Mouse (Mus musculus) embryonic facial prominence, embryonic 10.5 days (tissue): ENCODE data around the gene Naglu. TPM values are rescaled to one million over a fixed set of nuclear protein-coding genes. Genes with fewer than 3 reads are reported as not detected.

Experiments used
- DNase-seq: peaks from one replicate; pipeline ENCODE4 v3.0.0-alpha.2; 2017; ENCODE audit warnings: low spot score
- H3K27ac ChIP-seq: fragments of 300-500 bp; sonication (generic); replicated peaks from 2 replicates; pipeline ENCODE4 v1.5.1; 2016; ENCODE audit warnings: mild to moderate bottlenecking
- H3K27me3 ChIP-seq: fragments of 300-500 bp; sonication (generic); replicated peaks from 2 replicates; pipeline ENCODE4 v1.6.1; 2016; ENCODE audit warnings: low read depth, mild to moderate bottlenecking; ENCODE audit not compliant: poor library complexity, severe bottlenecking
- H3K36me3 ChIP-seq: fragments of 300-500 bp; sonication (generic); replicated peaks from 2 replicates; pipeline ENCODE4 v1.6.1; 2016; ENCODE audit warnings: mild to moderate bottlenecking, moderate library complexity
- H3K4me1 ChIP-seq: fragments of 300-500 bp; sonication (generic); 2 replicates; pipeline ENCODE4 v1.6.1; 2016
- H3K4me3 ChIP-seq: fragments of 300-500 bp; sonication (generic); 2 replicates; pipeline ENCODE4 v1.5.1; 2016; ENCODE audit warnings: mild to moderate bottlenecking, moderate library complexity
- H3K9me3 ChIP-seq: fragments of 300-500 bp; sonication (generic); 2 replicates; pipeline ENCODE4 v1.6.1; 2016; ENCODE audit warnings: mild to moderate bottlenecking
- WGBS: fragments of 180-500 bp; shearing (Covaris S2); methylation state at CpG from one replicate; pipeline ENCODE4 v1.1.7; 2016; 5-methylcytosine and 5-hydroxymethylcytosine counted together
- polyA plus RNA-seq: library from polyadenylated mRNA; unstranded; fragments of >200 nt; fragmentation: Nextera tagmentation; extraction: Ambion mirVana; gene quantifications from 2 replicates; pipeline ENCODE4 v1.2.1, GENCODE M21; 2016

The Naglu gene
- polyA plus RNA-seq, 1 experiment from 2014 or later = 7.4 TPM

- Histone ChIP-seq H3K27ac (peak overlapping the region; percentile 85), H3K36me3 (peaks cover 64% of the 10 kb centered on the region), H3K9me3 (no peaks in the 10 kb centered on the region), H3K4me3 (peak overlapping the region; percentile 78), H3K4me1 (peaks cover 51% of the 10 kb centered on the region), H3K27me3 (no peaks in the 10 kb centered on the region)
- WGBS = 8% methylated on average over 8 of the region's 8 CpGs
- DNase-seq = no peak
Observed at GRCm38 (mm10) chr11:101087682-101088055, 17.9 kb downstream of the Naglu start.

- Histone ChIP-seq H3K9me3 (no peaks in the 10 kb centered on the region), H3K27ac (no peak overlapping the region), H3K4me1 (peaks cover 48% of the 10 kb centered on the region), H3K27me3 (no peaks in the 10 kb centered on the region), H3K4me3 (no peak overlapping the region; the same call in 1 of the 2 replicates), H3K36me3 (peaks cover 69% of the 10 kb centered on the region)
- WGBS = 89% methylated on average over 1 of the region's 1 CpGs
- peak; percentile 5 for DNase-seq
Observed at GRCm38 (mm10) chr11:101089931-101090330, 20.1 kb downstream of the Naglu start.

- Histone ChIP-seq H3K27ac (peak overlapping the region; percentile 91), H3K36me3 (peaks cover 77% of the 10 kb centered on the region)
- no peak for DNase-seq
Observed at GRCm38 (mm10) chr11:101094930-101095313, 25.1 kb downstream of the Naglu start.

GRCm38 (mm10) chr11:101095314-101096024 is 25.7 kb downstream of the Naglu start, which contains the start of gene Psmc3ip:
Gene Psmc3ip, minus strand, starts transcription at chr11:101095436.
- under 1% methylated on average over 43 of the region's 43 CpGs for WGBS
- Histone ChIP-seq H3K36me3 (peaks cover 77% of the 10 kb centered on the region), H3K4me3 (peak within 1 kb of the TSS; percentile 84), H3K27me3 (no peaks in the 10 kb centered on the region), H3K27ac (peak within 1 kb of the TSS; percentile 91), H3K4me1 (peaks cover 21% of the 10 kb centered on the region), H3K9me3 (no peaks in the 10 kb centered on the region)
- peak; percentile 95 for DNase-seq

More at GRCm38 (mm10) chr11:101094930-101095313, 25.1 kb downstream of the Naglu start:
- peaks cover 21% of the 10 kb centered on the region for H3K4me1 ChIP-seq
- peak overlapping the region; percentile 84 for H3K4me3 ChIP-seq
- H3K9me3 ChIP-seq = no peaks in the 10 kb centered on the region
- H3K27me3 ChIP-seq = no peaks in the 10 kb centered on the region
- under 1% methylated on average over 18 of the region's 18 CpGs for WGBS

GRCm38 (mm10) chr11:101098231-101098630 is 28.4 kb downstream of the Naglu start:
- H3K36me3 ChIP-seq = peaks cover 77% of the 10 kb centered on the region
- H3K27ac ChIP-seq = no peak overlapping the region
- no peak overlapping the region for H3K4me3 ChIP-seq
- peaks cover 21% of the 10 kb centered on the region for H3K4me1 ChIP-seq
- WGBS = 91% methylated on average over 8 of the region's 8 CpGs
- H3K9me3 ChIP-seq = no peaks in the 10 kb centered on the region
- no peaks in the 10 kb centered on the region for H3K27me3 ChIP-seq
- no peak for DNase-seq

GRCm38 (mm10) chr11:101103011-101103410 is 33.2 kb downstream of the Naglu start:
- peaks cover 76% of the 10 kb centered on the region for H3K36me3 ChIP-seq
- no peaks in the 10 kb centered on the region for H3K27me3 ChIP-seq
- no peak overlapping the region for H3K27ac ChIP-seq
- H3K4me1 ChIP-seq = no peaks in the 10 kb centered on the region
- H3K4me3 ChIP-seq = no peak overlapping the region
- H3K9me3 ChIP-seq = no peaks in the 10 kb centered on the region
- DNase-seq = no peak
- 93% methylated on average over 5 of the region's 5 CpGs for WGBS

- Histone ChIP-seq H3K9me3 (no peaks in the 10 kb centered on the region), H3K27ac (no peak overlapping the region), H3K27me3 (no peaks in the 10 kb centered on the region), H3K4me3 (no peak overlapping the region), H3K36me3 (peaks cover 34% of the 10 kb centered on the region), H3K4me1 (no peaks in the 10 kb centered on the region)
- WGBS = 87% methylated on average over 4 of the region's 4 CpGs
- no peak for DNase-seq
Observed at GRCm38 (mm10) chr11:101109351-101109750, 39.5 kb downstream of the Naglu start.

GRCm38 (mm10) chr11:101110708-101111107 is 40.9 kb downstream of the Naglu start:
- H3K36me3 ChIP-seq = peaks cover 28% of the 10 kb centered on the region
- no peak for DNase-seq
- H3K4me3 ChIP-seq = no peak overlapping the region
- H3K4me1 ChIP-seq = peaks cover 4% of the 10 kb centered on the region
- no peaks in the 10 kb centered on the region for H3K27me3 ChIP-seq
- H3K9me3 ChIP-seq = no peaks in the 10 kb centered on the region
- 71% methylated on average over 5 of the region's 5 CpGs for WGBS
- no peak overlapping the region for H3K27ac ChIP-seq

GRCm38 (mm10) chr11:101111178-101111577 is 41.4 kb downstream of the Naglu start:
- 86% methylated on average over 4 of the region's 4 CpGs for WGBS
- Histone ChIP-seq H3K27me3 (no peaks in the 10 kb centered on the region), H3K4me1 (peaks cover 8% of the 10 kb centered on the region), H3K27ac (no peak overlapping the region), H3K4me3 (no peak overlapping the region), H3K36me3 (peaks cover 33% of the 10 kb centered on the region), H3K9me3 (no peaks in the 10 kb centered on the region)
- DNase-seq = no peak

GRCm38 (mm10) chr11:101112186-101112585 is 42.4 kb downstream of the Naglu start:
- no peaks in the 10 kb centered on the region for H3K9me3 ChIP-seq
- peaks cover 8% of the 10 kb centered on the region for H3K4me1 ChIP-seq
- no peaks in the 10 kb centered on the region for H3K27me3 ChIP-seq
- no peak overlapping the region for H3K4me3 ChIP-seq
- WGBS = 93% methylated on average over 3 of the region's 3 CpGs
- no peak for DNase-seq
- H3K27ac ChIP-seq = no peak overlapping the region
- peaks cover 39% of the 10 kb centered on the region for H3K36me3 ChIP-seq

GRCm38 (mm10) chr11:101115564-101115963 is 45.8 kb downstream of the Naglu start:
- Histone ChIP-seq H3K27ac (no peak overlapping the region), H3K4me1 (peaks cover 24% of the 10 kb centered on the region), H3K27me3 (no peaks in the 10 kb centered on the region), H3K4me3 (no peak overlapping the region), H3K9me3 (no peaks in the 10 kb centered on the region), H3K36me3 (peaks cover 41% of the 10 kb centered on the region)
- DNase-seq = no peak
- WGBS = 69% methylated on average over 2 of the region's 2 CpGs

GRCm38 (mm10) chr11:101118105-101118504 is 48.3 kb downstream of the Naglu start:
- no peaks in the 10 kb centered on the region for H3K27me3 ChIP-seq
- no peak for DNase-seq
- H3K27ac ChIP-seq = no peak overlapping the region
- H3K36me3 ChIP-seq = peaks cover 51% of the 10 kb centered on the region
- H3K9me3 ChIP-seq = no peaks in the 10 kb centered on the region
- H3K4me3 ChIP-seq = peak overlapping the region; percentile 94
- H3K4me1 ChIP-seq = peaks cover 34% of the 10 kb centered on the region
- WGBS = 47% methylated on average over 4 of the region's 4 CpGs

- DNase-seq = no peak
- Histone ChIP-seq H3K4me1 (peaks cover 34% of the 10 kb centered on the region), H3K9me3 (no peaks in the 10 kb centered on the region), H3K36me3 (peaks cover 50% of the 10 kb centered on the region), H3K27ac (peak overlapping the region; percentile 93), H3K4me3 (peak overlapping the region; percentile 94), H3K27me3 (no peaks in the 10 kb centered on the region)
- 1% methylated on average over 39 of the region's 39 CpGs for WGBS
Observed at GRCm38 (mm10) chr11:101119131-101119760, 49.4 kb downstream of the Naglu start.
